ENCODE assay signal across 15 mouse cellular contexts in the genomic region with DNA sequence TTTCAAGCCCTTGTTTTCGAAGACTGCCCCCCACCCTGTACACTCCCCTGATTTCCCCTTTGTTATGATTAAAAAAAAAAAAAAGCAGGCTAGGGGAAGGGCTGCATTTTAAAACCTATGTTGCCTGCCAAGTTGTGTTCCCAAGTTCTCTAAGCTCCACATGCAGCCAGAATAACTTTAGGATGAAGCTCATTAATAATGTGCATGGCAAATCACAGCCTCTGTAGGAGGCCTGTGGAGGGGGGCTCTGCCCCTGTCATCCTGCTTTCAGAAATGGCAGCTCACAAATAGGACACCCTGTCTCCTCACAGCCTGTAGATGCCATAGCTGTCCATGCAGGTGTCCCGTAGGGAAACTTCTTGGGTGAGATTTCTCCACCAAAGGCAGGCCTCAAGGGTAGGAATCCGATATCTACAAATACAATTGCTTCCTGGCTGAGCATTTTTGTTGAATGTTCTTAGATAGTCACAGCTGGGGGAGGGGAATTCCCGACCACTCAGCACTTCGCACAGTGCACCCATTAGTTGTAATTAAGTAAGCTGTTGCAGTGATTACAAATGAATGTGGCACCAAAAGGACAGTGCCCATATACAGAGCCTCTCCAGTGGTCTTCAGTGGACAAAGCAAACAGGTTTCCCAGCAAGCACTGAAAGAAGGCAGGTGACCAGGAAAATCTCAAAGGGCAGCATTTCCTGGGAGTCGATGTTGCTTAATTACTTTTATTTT.
DNase-seq lines count a peak whose midpoint lies in the region; ATAC-seq and TF ChIP-seq lines count a peak whose summit lies in the region.
"Had no signal": no experiment of that assay in that cellular context is flagged by ENCODE, and none has a peak within 500 bp of the region (broad histone marks: within the 10 kb centered on the region; RNA-seq: fewer than 3 reads in every experiment).

No protein-coding gene starts in this region.

- no peaks in the 10 kb centered on the region for H3K27me3 ChIP-seq in hindbrain, embryonic 11.5 days (ENCODE audit: control insufficient read depth, insufficient read depth, low read length)
- no peaks in the 10 kb centered on the region for H3K27me3 ChIP-seq in hindbrain, embryonic 10.5 days (ENCODE audit: insufficient read depth, poor library complexity, severe bottlenecking)
- H3K27me3 ChIP-seq in forebrain, embryonic 15.5 days: no peaks in the 10 kb centered on the region
- H3K27me3 ChIP-seq in hindbrain, postnatal 0 days (ENCODE audit: insufficient read depth, low read length): no peaks in the 10 kb centered on the region
- H3K27me3 ChIP-seq: embryonic facial prominence, embryonic 12.5 days had no signal

- peak; percentile 25; the same call in 1 of the 2 replicates for ATAC-seq in hindbrain, embryonic 11.5 days (ENCODE audit: low FRiP score)
- ATAC-seq in forebrain, embryonic 15.5 days (replicated peaks): peak; percentile 93
- 0 out of 2 replicates have a peak, but pooled peaks have one; percentile 40 for ATAC-seq in hindbrain, postnatal 0 days

- H3K4me1 ChIP-seq in hindbrain, embryonic 11.5 days (replicated peaks; ENCODE audit: control insufficient read depth, insufficient read depth, low read length): 0 out of 2 replicates have a peak, but pooled peaks cover 3% of the 10 kb centered on the region
- H3K4me1 ChIP-seq in hindbrain, embryonic 10.5 days (replicated peaks): peaks cover 12% of the 10 kb centered on the region
- H3K4me1 ChIP-seq in forebrain, embryonic 15.5 days: peaks cover 16% of the 10 kb centered on the region
- peaks cover 10% of the 10 kb centered on the region; the same call in 1 of the 2 replicates for H3K4me1 ChIP-seq in hindbrain, postnatal 0 days (ENCODE audit: insufficient read depth, low read length)

- peak; percentile 7 for DNase-seq in hindbrain, embryonic 11.5 days (ENCODE audit: low spot score)
- no peak for DNase-seq in hindbrain, embryonic 10.5 days (ENCODE audit: low spot score)
- peak; percentile 37 for DNase-seq in hindbrain, postnatal 0 days (ENCODE audit: low spot score)
- DNase-seq in retina, postnatal 1 day: peak; percentile 46
- DNase-seq in gastrocnemius, adult 2 months: no peak
- DNase-seq in cerebellum, adult 9-10 months: no peak
- DNase-seq: adrenal gland, postnatal 10 days; cerebellum, adult 11-12 months; heart, postnatal 10 days; kidney, adult 9 months; layer of hippocampus, postnatal 36 days; lung, adult 18-20 months; thymus, postnatal 36 days had no signal

- no peak for TF ChIP-seq CTCF in hindbrain, postnatal 0 days (IDR thresholded peaks at IDR 0.05; ENCODE audit: low read depth)
- TF ChIP-seq CTCF in gastrocnemius, adult 2 months (IDR thresholded peaks at IDR 0.05): no peak

- intact Hi-C loops in gastrocnemius, adult 2 months (cut with DNase I): no loop called here

- no peaks in the 10 kb centered on the region for H3K36me3 ChIP-seq in hindbrain, embryonic 11.5 days (ENCODE audit: control insufficient read depth, insufficient read depth, low read length)
- H3K36me3 ChIP-seq in hindbrain, embryonic 10.5 days: no peaks in the 10 kb centered on the region
- H3K36me3 ChIP-seq in forebrain, embryonic 15.5 days: no peaks in the 10 kb centered on the region
- no peaks in the 10 kb centered on the region for H3K36me3 ChIP-seq in hindbrain, postnatal 0 days (ENCODE audit: insufficient read depth, low read length)
- H3K36me3 ChIP-seq: embryonic facial prominence, embryonic 12.5 days had no signal

- no peak overlapping the region for H3K4me2 ChIP-seq in hindbrain, embryonic 11.5 days (replicated peaks; ENCODE audit: low read depth, low read length)
- H3K4me2 ChIP-seq in forebrain, embryonic 15.5 days (replicated peaks): peak overlapping the region; percentile 22; the same call in 1 of the 2 replicates
- H3K4me2 ChIP-seq in hindbrain, postnatal 0 days (ENCODE audit: low read depth, low read length): no peak overlapping the region
- H3K4me2 ChIP-seq: embryonic facial prominence, embryonic 12.5 days had no signal

- no peak overlapping the region for H3K4me3 ChIP-seq in hindbrain, embryonic 11.5 days (ENCODE audit: low read depth, low read length)
- H3K4me3 ChIP-seq in hindbrain, embryonic 10.5 days: no peak overlapping the region
- no peak overlapping the region for H3K4me3 ChIP-seq in forebrain, embryonic 15.5 days
- H3K4me3 ChIP-seq in hindbrain, postnatal 0 days (ENCODE audit: low read length): no peak overlapping the region
- no peak overlapping the region for H3K4me3 ChIP-seq in gastrocnemius, adult 2 months
- H3K4me3 ChIP-seq: embryonic facial prominence, embryonic 12.5 days had no signal

- H3K9me3 ChIP-seq in hindbrain, embryonic 11.5 days (ENCODE audit: control insufficient read depth, low read length): no peaks in the 10 kb centered on the region
- no peaks in the 10 kb centered on the region for H3K9me3 ChIP-seq in hindbrain, embryonic 10.5 days
- H3K9me3 ChIP-seq in forebrain, embryonic 15.5 days: no peaks in the 10 kb centered on the region
- no peaks in the 10 kb centered on the region for H3K9me3 ChIP-seq in hindbrain, postnatal 0 days (ENCODE audit: low read length)
- H3K9me3 ChIP-seq: embryonic facial prominence, embryonic 12.5 days had no signal

- H3K27ac ChIP-seq in hindbrain, embryonic 11.5 days (ENCODE audit: low read depth, low read length): no peak overlapping the region
- H3K27ac ChIP-seq in hindbrain, embryonic 10.5 days: no peak overlapping the region
- peak overlapping the region; percentile 51; the same call in 1 of the 2 replicates for H3K27ac ChIP-seq in forebrain, embryonic 15.5 days (replicated peaks)
- H3K27ac ChIP-seq in hindbrain, postnatal 0 days: no peak overlapping the region
- no peak overlapping the region for H3K27ac ChIP-seq in gastrocnemius, adult 2 months
- H3K27ac ChIP-seq: embryonic facial prominence, embryonic 12.5 days had no signal

- H3K9ac ChIP-seq in hindbrain, embryonic 11.5 days (ENCODE audit: low read depth, low read length): no peak overlapping the region
- H3K9ac ChIP-seq in forebrain, embryonic 15.5 days (replicated peaks): no peak overlapping the region
- H3K9ac ChIP-seq in hindbrain, postnatal 0 days (replicated peaks; ENCODE audit: low read length): no peak overlapping the region
- H3K9ac ChIP-seq: embryonic facial prominence, embryonic 12.5 days had no signal

- 50% methylated on average over 6 of the region's 6 CpGs for WGBS in hindbrain, embryonic 11.5 days
- 48% methylated on average over 6 of the region's 6 CpGs for WGBS in hindbrain, embryonic 10.5 days
- WGBS in forebrain, embryonic 15.5 days: 12% methylated on average over 6 of the region's 6 CpGs
- 32% methylated on average over 6 of the region's 6 CpGs for WGBS in hindbrain, postnatal 0 days

Comparison
In these comparisons a context has a peak if more than half of its experiments do, and no peak if none do; other contexts are left out.
1. DNase-seq: peak in hindbrain, embryonic 11.5 days (single experiment), hindbrain, postnatal 0 days (single experiment) and retina, postnatal 1 day (single experiment); none in hindbrain, embryonic 10.5 days (single experiment), gastrocnemius, adult 2 months (single experiment) and cerebellum, adult 9-10 months (single experiment).
2. ATAC-seq: peak in every context shown above with its lines; median percentile 93 in forebrain, embryonic 15.5 days; 40 in hindbrain, postnatal 0 days; 25 in hindbrain, embryonic 11.5 days.